Mouse (Mus musculus) MEL (cell line): ENCODE measurements around the gene Tmem251. TPM values are rescaled to one million over a fixed set of nuclear protein-coding genes. Genes with fewer than 3 reads are reported as not detected.
A peak's percentile ranks its signal among the peaks of the same experiment; 100 is the strongest.

Source experiments
- DNase-seq: peaks from one replicate; pipeline ENCODE4 v3.0.0; 2011; ENCODE audit warnings: low read depth, low spot score
- H3K27ac ChIP-seq: 2 replicates; pipeline ENCODE4 v1.5.1; 2012; ENCODE audit warnings: low read depth, mild to moderate bottlenecking, control low read depth, low read length, moderate library complexity; ENCODE audit not compliant: control insufficient read depth
- H3K27me3 ChIP-seq, 2 experiments: fragments of 150-350 bp in 1 of 2; sonication (generic) in 1 of 2; 2 replicates each; pipeline ENCODE4 v1.6.1; 2012; ENCODE audit warnings: low read length in 2 of 2, mild to moderate bottlenecking in 2 of 2, improper control_type of control experiment in 1 of 2, moderate library complexity in 1 of 2; ENCODE audit not compliant: insufficient read depth in 2 of 2, control insufficient read depth in 1 of 2
- H3K36me3 ChIP-seq, 2 experiments: 2 replicates each; pipeline ENCODE4 v1.6.1; 2012 to 2014; ENCODE audit warnings: low read length in 2 of 2, improper control_type of control experiment in 1 of 2, inconsistent platforms in 1 of 2, mild to moderate bottlenecking in 1 of 2; ENCODE audit not compliant: insufficient read depth in 2 of 2, control insufficient read depth in 1 of 2
- H3K4me1 ChIP-seq, 2 experiments: fragments of 150-350 bp in 1 of 2; sonication (generic) in 1 of 2; 2 replicates each; pipeline ENCODE4 v1.6.1; 2012; ENCODE audit warnings: low read length in 2 of 2, improper control_type of control experiment in 1 of 2, mild to moderate bottlenecking in 1 of 2; ENCODE audit not compliant: insufficient read depth in 2 of 2, control insufficient read depth in 1 of 2
- H3K4me3 ChIP-seq, 2 experiments: fragments of 150-350 bp in 1 of 2; sonication (generic) in 1 of 2; 2 replicates each; pipeline ENCODE4 v1.5.1; 2012; ENCODE audit warnings: low read depth in 2 of 2, low read length in 2 of 2, mild to moderate bottlenecking in 2 of 2, moderate library complexity in 2 of 2, control low read depth in 1 of 2, improper control_type of control experiment in 1 of 2; ENCODE audit not compliant: control insufficient read depth in 1 of 2, insufficient read depth in 1 of 2
- H3K79me2 ChIP-seq: 2 replicates; pipeline ENCODE4 v1.6.1; 2012; ENCODE audit warnings: mild to moderate bottlenecking, low read length, moderate library complexity; ENCODE audit not compliant: control insufficient read depth, poor library complexity, insufficient read depth
- H3K9ac ChIP-seq: 2 replicates; pipeline ENCODE4 v1.6.1; 2012; ENCODE audit warnings: low read depth, mild to moderate bottlenecking, control low read depth, low read length, moderate library complexity; ENCODE audit not compliant: control insufficient read depth, poor library complexity, severe bottlenecking
- H3K9me3 ChIP-seq: fragments of 150-350 bp; sonication (generic); replicated peaks from 2 replicates; pipeline ENCODE4 v1.6.1; 2012; ENCODE audit warnings: mild to moderate bottlenecking, low read length, improper control_type of control experiment, moderate library complexity; ENCODE audit not compliant: insufficient read depth
- CHD1 ChIP-seq: IDR thresholded peaks from 2 replicates; pipeline ENCODE4 v1.6.1; 2012; ENCODE audit warnings: low read depth, mild to moderate bottlenecking, inconsistent platforms, low read length, improper control_type of control experiment
- CHD2 ChIP-seq: IDR thresholded peaks from 2 replicates; pipeline ENCODE4 v1.6.1; 2011; ENCODE audit warnings: low read length, improper control_type of control experiment
- CTCF ChIP-seq, 3 experiments: IDR thresholded peaks in 2 of 3; conservative IDR thresholded peaks in 1 of 3; 2 replicates each; pipeline ENCODE4 v1.5.1; 2011 to 2012; ENCODE audit warnings: low read length in 3 of 3, low read depth in 2 of 3, mild to moderate bottlenecking in 2 of 3, improper control_type of control experiment in 1 of 3, inconsistent platforms in 1 of 3, mixed read lengths in 1 of 3, moderate library complexity in 1 of 3; ENCODE audit not compliant: control insufficient read depth in 1 of 3, insufficient read depth in 1 of 3, poor library complexity in 1 of 3, severe bottlenecking in 1 of 3
- E2F4 ChIP-seq: IDR thresholded peaks from 2 replicates; pipeline ENCODE4 v1.6.1; 2011; ENCODE audit warnings: low read depth, low read length, improper control_type of control experiment, borderline replicate concordance
- ELF1 ChIP-seq: IDR thresholded peaks from 2 replicates; pipeline ENCODE4 v1.6.1; 2014; ENCODE audit warnings: low read depth, mild to moderate bottlenecking, inconsistent platforms, low read length, improper control_type of control experiment, moderate library complexity
- EP300 ChIP-seq, 2 experiments: IDR thresholded peaks; 2 replicates each; pipeline ENCODE4 v1.6.1; 2011; ENCODE audit warnings: improper control_type of control experiment in 2 of 2, low read length in 2 of 2, low read depth in 1 of 2, mild to moderate bottlenecking in 1 of 2
- ETS1 ChIP-seq: IDR thresholded peaks from 2 replicates; pipeline ENCODE4 v1.6.1; 2012; ENCODE audit warnings: low read depth, mild to moderate bottlenecking, inconsistent platforms, low read length, improper control_type of control experiment, moderate library complexity
- JUND ChIP-seq: IDR thresholded peaks from 2 replicates; pipeline ENCODE4 v1.6.1; 2011; ENCODE audit warnings: low read depth, mild to moderate bottlenecking, improper control_type of control experiment, low read length
- MAFK ChIP-seq: IDR thresholded peaks from 2 replicates; pipeline ENCODE4 v1.6.1; 2011; ENCODE audit warnings: low read depth, mild to moderate bottlenecking, low read length, improper control_type of control experiment, borderline replicate concordance
- MAX ChIP-seq: IDR thresholded peaks from 2 replicates; pipeline ENCODE4 v1.6.1; 2011; ENCODE audit warnings: low read length, improper control_type of control experiment
- MAZ ChIP-seq: IDR thresholded peaks from 2 replicates; pipeline ENCODE4 v1.6.1; 2012; ENCODE audit warnings: low read depth, mild to moderate bottlenecking, inconsistent platforms, low read length, improper control_type of control experiment
- MEF2A ChIP-seq: IDR thresholded peaks from 2 replicates; pipeline ENCODE4 v1.6.1; 2014; ENCODE audit warnings: low read depth, mild to moderate bottlenecking, inconsistent platforms, low read length, improper control_type of control experiment; ENCODE audit not compliant: poor library complexity, insufficient replicate concordance, severe bottlenecking; ENCODE audit errors: extremely low read depth
- MXI1 ChIP-seq: IDR thresholded peaks from 2 replicates; pipeline ENCODE4 v1.6.1; 2011; ENCODE audit warnings: mild to moderate bottlenecking, low read depth, low read length, improper control_type of control experiment
- MYB ChIP-seq: IDR thresholded peaks from 2 replicates; pipeline ENCODE4 v1.6.1; 2011; ENCODE audit warnings: mild to moderate bottlenecking, low read depth, low read length, improper control_type of control experiment
- MYC ChIP-seq: IDR thresholded peaks from 2 replicates; pipeline ENCODE4 v1.6.1; 2011; ENCODE audit warnings: low read depth, mild to moderate bottlenecking, low read length, improper control_type of control experiment, moderate library complexity
- NRF1 ChIP-seq: IDR thresholded peaks from 2 replicates; pipeline ENCODE4 v1.6.1; 2014; ENCODE audit warnings: low read depth, mild to moderate bottlenecking, inconsistent platforms, low read length, improper control_type of control experiment, moderate library complexity; ENCODE audit not compliant: poor library complexity, insufficient read depth, severe bottlenecking
- POLR2AphosphoS2 ChIP-seq: IDR thresholded peaks from 2 replicates; pipeline ENCODE4 v1.6.1; 2011; ENCODE audit warnings: low read length, improper control_type of control experiment
- POLR2AphosphoS5 ChIP-seq: IDR thresholded peaks from 2 replicates; pipeline ENCODE4 v1.6.1; 2012; ENCODE audit warnings: low read depth, borderline replicate concordance, mild to moderate bottlenecking, inconsistent platforms, low read length, moderate library complexity, mixed read lengths
- RAD21 ChIP-seq: IDR thresholded peaks from 2 replicates; pipeline ENCODE4 v1.6.1; 2011; ENCODE audit warnings: mild to moderate bottlenecking, low read depth, low read length, improper control_type of control experiment
- RCOR1 ChIP-seq: IDR thresholded peaks from 2 replicates; pipeline ENCODE4 v1.6.1; 2012; ENCODE audit warnings: low read depth, mild to moderate bottlenecking, inconsistent platforms, low read length, improper control_type of control experiment
- SMC3 ChIP-seq: IDR thresholded peaks from 2 replicates; pipeline ENCODE4 v1.6.1; 2011; ENCODE audit warnings: low read depth, low read length, improper control_type of control experiment
- TAL1 ChIP-seq: IDR thresholded peaks from 2 replicates; pipeline ENCODE4 v1.6.1; 2012; ENCODE audit warnings: mild to moderate bottlenecking, inconsistent platforms, low read length, moderate library complexity, mixed read lengths
- TBP ChIP-seq: IDR thresholded peaks from 2 replicates; pipeline ENCODE4 v1.8.0; 2011; ENCODE audit warnings: low read depth, low read length, improper control_type of control experiment
- TCF12 ChIP-seq: IDR thresholded peaks from 2 replicates; pipeline ENCODE4 v1.6.1; 2014; ENCODE audit warnings: low read depth, mild to moderate bottlenecking, inconsistent platforms, low read length, improper control_type of control experiment, moderate library complexity
- UBTF ChIP-seq: IDR thresholded peaks from 2 replicates; pipeline ENCODE4 v1.6.1; 2012; ENCODE audit warnings: low read depth, mild to moderate bottlenecking, inconsistent platforms, low read length, improper control_type of control experiment, moderate library complexity, borderline replicate concordance; ENCODE audit not compliant: insufficient read depth
- USF2 ChIP-seq, 2 experiments: IDR thresholded peaks; 2 replicates each; pipeline ENCODE4 v1.6.1; 2011 to 2012; ENCODE audit warnings: improper control_type of control experiment in 2 of 2, low read length in 2 of 2, borderline replicate concordance in 1 of 2, inconsistent platforms in 1 of 2, low read depth in 1 of 2, mild to moderate bottlenecking in 1 of 2; ENCODE audit not compliant: insufficient read depth in 1 of 2
- ZKSCAN1 ChIP-seq: IDR thresholded peaks from 2 replicates; pipeline ENCODE4 v1.6.1; 2012; ENCODE audit warnings: low read depth, mild to moderate bottlenecking, inconsistent platforms, low read length, improper control_type of control experiment, moderate library complexity
- ZNF384 ChIP-seq: IDR thresholded peaks from 2 replicates; pipeline ENCODE4 v1.6.1; 2012; ENCODE audit warnings: low read depth, mild to moderate bottlenecking, inconsistent platforms, low read length, improper control_type of control experiment
- polyA plus RNA-seq, 2 experiments: library from polyadenylated mRNA; stranded (reverse) in 1 of 2; unstranded in 1 of 2; fragments of >175 nt in 1 of 2; fragments of >200 nt in 1 of 2; gene quantifications; 2 replicates each; pipeline versions ENCODE4 v1.2.1 to v1.2.4; 2012; ENCODE audit warnings: low replicate concordance in 2 of 2, low read depth in 1 of 2; ENCODE audit not compliant: insufficient read length in 2 of 2, insufficient read depth in 1 of 2, missing spikeins in 1 of 2
- total RNA-seq: library from RNA; depleted of rRNA; stranded (reverse); fragments of 300-350 nt; gene quantifications from 2 replicates; pipeline ENCODE4 v1.2.3, GENCODE M21; 2012

Gene Tmem251
- total and polyA plus RNA-seq, 3 experiments: 9.0 to 57.5 (median 11.4) TPM

DNA sequence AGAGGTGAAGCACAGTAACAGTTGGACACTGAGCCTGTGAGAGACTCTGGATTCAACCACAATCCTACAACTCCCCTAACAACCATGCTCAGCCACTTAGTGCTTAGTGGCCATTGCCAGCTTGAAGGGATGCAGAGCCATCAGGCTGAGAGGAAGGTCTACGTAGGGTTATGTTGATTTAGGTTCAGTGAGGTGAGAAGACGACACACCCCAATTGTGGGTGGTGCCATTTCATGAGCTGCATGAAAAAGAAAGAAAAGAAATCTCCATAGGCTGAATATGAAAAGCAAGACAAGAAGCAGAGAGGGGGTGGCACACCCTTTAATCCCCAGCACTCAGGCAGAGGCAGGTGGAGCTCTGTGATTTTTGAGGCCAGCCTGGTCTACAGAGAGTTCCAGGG lies 29.4 kb upstream of the Tmem251 start:
- H3K36me3 ChIP-seq: no peaks in the 10 kb centered on the region; a peak in 1 of 4 replicates
- DNase-seq: no peak
- no peaks in the 10 kb centered on the region for H3K79me2 ChIP-seq
- no peak overlapping the region for H3K27ac ChIP-seq
- H3K4me3 ChIP-seq: no peak overlapping the region
- no peak overlapping the region for H3K9ac ChIP-seq
- no peaks in the 10 kb centered on the region for H3K4me1 ChIP-seq
- no peaks in the 10 kb centered on the region for H3K9me3 ChIP-seq
- TF ChIP-seq ETS1 (no peak), POLR2AphosphoS5 (no peak), CHD2 (no peak), CHD1 (no peak), EP300 (IDR thresholded peaks at IDR 0.05; ENCODE audit: low read depth in 1 of 2, low read length in 2 of 2) (no peak), RCOR1 (no peak), SMC3 (no peak), MAFK (no peak), JUND (no peak)
- H3K27me3 ChIP-seq: no peaks in the 10 kb centered on the region

DNA sequence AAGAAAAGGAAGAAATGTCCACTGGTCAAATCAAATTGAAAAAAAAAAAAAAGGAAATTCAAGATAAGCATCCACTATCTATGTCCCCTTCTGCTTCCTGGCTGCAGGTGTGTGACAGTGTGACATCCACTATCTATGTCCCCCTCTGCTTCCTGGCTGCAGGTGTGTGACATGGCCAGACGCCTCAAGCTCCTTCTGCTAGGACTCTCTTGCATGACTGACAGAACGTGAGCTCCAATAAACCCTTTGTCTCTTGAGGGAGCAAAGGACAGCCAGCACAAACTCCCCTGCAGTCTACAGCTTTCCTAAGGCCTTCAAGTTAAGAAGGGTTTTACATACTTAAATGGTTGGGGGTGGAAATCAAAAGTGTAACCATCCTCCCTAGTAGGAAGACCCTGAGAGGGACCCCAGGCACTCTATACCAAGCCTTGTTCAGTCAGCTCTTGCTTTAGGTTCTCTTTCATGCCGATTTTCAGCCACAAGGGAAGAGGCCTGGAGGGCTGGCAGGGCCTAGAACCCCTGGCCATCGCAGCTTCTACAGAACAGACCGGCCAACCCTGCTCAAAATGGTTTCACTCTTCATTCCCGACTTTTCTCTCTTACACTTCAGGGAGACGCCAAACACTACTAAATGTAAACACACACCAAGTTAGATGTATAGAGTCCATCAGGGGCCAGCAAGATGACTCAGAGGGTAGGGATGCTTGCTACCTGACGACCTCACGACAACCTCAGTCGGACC lies 28.7 kb upstream of the Tmem251 start:
- H3K4me3 ChIP-seq: no peak overlapping the region
- no peak overlapping the region for H3K27ac ChIP-seq
- H3K27me3 ChIP-seq: no peaks in the 10 kb centered on the region
- no peaks in the 10 kb centered on the region; a peak in 1 of 4 replicates for H3K36me3 ChIP-seq
- DNase-seq: no peak
- H3K4me1 ChIP-seq: no peaks in the 10 kb centered on the region
- H3K79me2 ChIP-seq: no peaks in the 10 kb centered on the region
- no peak overlapping the region for H3K9ac ChIP-seq
- H3K9me3 ChIP-seq: no peaks in the 10 kb centered on the region
- no peak for TF ChIP-seq ZNF384
- no peak for TF ChIP-seq UBTF
- TF ChIP-seq TAL1: peak; percentile 50
- no peak for TF ChIP-seq RCOR1
- no peak for TF ChIP-seq MXI1
- TF ChIP-seq EP300 (IDR thresholded peaks at IDR 0.05; ENCODE audit: low read depth in 1 of 2, low read length in 2 of 2): peak in 1 of 2 experiments; percentile 46; a peak in 1 of 4 replicates
- TF ChIP-seq RAD21: no peak
- TF ChIP-seq MYC: no peak
- TF ChIP-seq MEF2A: no peak
- TF ChIP-seq MAX: no peak
- TF ChIP-seq TBP: no peak
- TF ChIP-seq CTCF (IDR thresholded peaks at IDR 0.05 in 2 of 3, conservative IDR thresholded peaks at IDR 0.05 in 1 of 3; ENCODE audit: control insufficient read depth in 1 of 3, insufficient read depth in 1 of 3, low read depth in 2 of 3, low read length in 3 of 3, poor library complexity in 1 of 3, severe bottlenecking in 1 of 3): no peak
- no peak for TF ChIP-seq CHD1
- no peak for TF ChIP-seq MAZ
- TF ChIP-seq POLR2AphosphoS2: no peak
- TF ChIP-seq TCF12: peak; percentile 79
- no peak for TF ChIP-seq MYB
- no peak for TF ChIP-seq ELF1
- no peak for TF ChIP-seq NRF1
- TF ChIP-seq E2F4: no peak
- no peak for TF ChIP-seq USF2 (IDR thresholded peaks at IDR 0.05; ENCODE audit: borderline replicate concordance in 1 of 2, insufficient read depth in 1 of 2, low read depth in 1 of 2, low read length in 2 of 2)
- TF ChIP-seq CHD2: no peak
- TF ChIP-seq ZKSCAN1: no peak
